Mouse (Mus musculus) cerebellum, adult 2 months (tissue): Measurements from ENCODE around the gene 4933416C03Rik.

Source experiments
- CTCF ChIP-seq: fragments of 200-500 bp; IDR thresholded peaks from 2 replicates; pipeline ENCODE4 v1.5.1; 2011; ENCODE audit warnings: low read depth, mild to moderate bottlenecking, control low read depth, low read length, moderate library complexity, borderline replicate concordance; ENCODE audit not compliant: insufficient read depth
- POLR2A ChIP-seq: fragments of 200-500 bp; IDR thresholded peaks from 2 replicates; pipeline ENCODE4 v1.6.1; 2011; ENCODE audit warnings: low read length, control low read depth, borderline replicate concordance; ENCODE audit not compliant: insufficient read depth

DNA sequence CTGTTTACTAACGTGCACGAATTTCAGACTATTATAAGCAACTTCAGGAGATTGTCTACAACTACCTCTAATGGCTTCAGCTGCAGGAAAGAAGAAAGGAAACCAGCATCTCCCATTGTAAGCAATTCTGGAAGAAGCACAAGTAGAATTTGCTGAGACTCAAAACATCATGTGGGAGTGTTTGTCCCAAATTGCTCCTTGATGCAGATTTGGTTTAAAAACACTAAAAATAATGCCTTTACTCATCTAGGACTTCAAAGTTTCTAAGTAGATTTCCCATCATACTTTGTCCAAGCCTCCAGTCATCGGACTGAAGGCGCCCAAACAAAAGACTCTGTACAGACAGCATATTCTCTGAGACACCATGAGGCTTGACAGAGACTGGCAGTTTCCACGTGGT, 37.8 kb downstream of the 4933416C03Rik start:
- no peak for TF ChIP-seq CTCF
- no peak for TF ChIP-seq POLR2A
